Mouse (Mus musculus): ENCODE measurements around the gene Cisd1.

DNA sequence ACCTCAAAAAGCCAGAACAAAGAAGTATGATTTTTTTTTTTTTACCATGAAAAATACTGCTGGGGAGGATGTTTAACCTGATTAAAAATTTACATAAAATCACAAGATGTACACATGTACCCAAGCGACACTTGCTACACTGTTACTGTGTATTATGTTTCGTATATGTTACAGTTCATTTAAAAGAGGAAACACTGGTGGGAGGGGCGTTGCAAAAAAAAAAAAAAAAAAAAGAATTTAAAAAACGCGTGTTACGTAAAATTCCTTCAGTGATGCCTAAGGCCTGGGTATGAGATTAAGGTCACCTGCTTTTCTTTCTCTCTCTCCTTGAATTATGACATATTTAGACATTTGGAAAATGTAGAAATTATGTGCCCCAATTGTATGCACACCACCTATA lies 38.0 kb downstream of the Cisd1 start:
- no peak for TF ChIP-seq CTCF (IDR thresholded peaks at IDR 0.05; ENCODE audit: low read depth)
- no peak for TF ChIP-seq EP300 (IDR thresholded peaks at IDR 0.05; ENCODE audit: low read depth)
